Mouse (Mus musculus) urinary bladder, postnatal 36 days (tissue): ENCODE data around the gene Fhod1.
A peak's percentile ranks its signal among the peaks of the same experiment; 100 is the strongest.

ENCODE experiments used
- DNase-seq, 2 experiments: peaks; one replicate each; pipeline ENCODE4 v3.0.0; 2022; ENCODE audit warnings: low spot score in 2 of 2, mixed read lengths in 1 of 2

Gene Fhod1

GRCm38 (mm10) chr8:105318662-105319190, 29.0 kb downstream of the Fhod1 start:
- DNase-seq = no peak

DNA sequence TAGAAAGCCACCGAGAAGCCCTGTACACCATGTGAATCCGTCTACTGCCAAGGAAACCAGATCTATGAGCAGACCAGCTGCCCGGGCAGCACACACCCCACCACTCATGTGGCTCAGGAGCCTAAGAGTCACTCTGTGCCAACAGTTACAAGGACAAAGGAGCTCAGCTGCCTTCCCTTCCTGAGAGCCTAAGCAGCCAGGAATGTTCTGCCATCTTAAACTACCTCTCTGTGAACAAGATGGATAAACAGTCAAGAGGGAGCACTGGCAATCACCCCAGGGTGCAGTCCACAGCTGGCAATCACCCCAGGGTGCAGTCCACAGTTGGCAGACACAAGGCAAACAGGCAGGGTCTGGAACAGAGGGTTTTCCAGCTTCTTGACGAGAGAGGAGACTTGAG, 29.8 kb downstream of the Fhod1 start:
- DNase-seq = no peak

- DNase-seq = no peak
Observed at GRCm38 (mm10) chr8:105315073-105315769, 32.5 kb downstream of the Fhod1 start.

- DNase-seq = no peak
Observed at GRCm38 (mm10) chr8:105313622-105314402, 33.9 kb downstream of the Fhod1 start.

- no peak for DNase-seq
Observed at GRCm38 (mm10) chr8:105312891-105313481, 34.8 kb downstream of the Fhod1 start.

- no peak for DNase-seq
Observed at GRCm38 (mm10) chr8:105311718-105312117, 36.0 kb downstream of the Fhod1 start.

- no peak for DNase-seq
Observed at GRCm38 (mm10) chr8:105310118-105310517, 37.6 kb downstream of the Fhod1 start.

DNA sequence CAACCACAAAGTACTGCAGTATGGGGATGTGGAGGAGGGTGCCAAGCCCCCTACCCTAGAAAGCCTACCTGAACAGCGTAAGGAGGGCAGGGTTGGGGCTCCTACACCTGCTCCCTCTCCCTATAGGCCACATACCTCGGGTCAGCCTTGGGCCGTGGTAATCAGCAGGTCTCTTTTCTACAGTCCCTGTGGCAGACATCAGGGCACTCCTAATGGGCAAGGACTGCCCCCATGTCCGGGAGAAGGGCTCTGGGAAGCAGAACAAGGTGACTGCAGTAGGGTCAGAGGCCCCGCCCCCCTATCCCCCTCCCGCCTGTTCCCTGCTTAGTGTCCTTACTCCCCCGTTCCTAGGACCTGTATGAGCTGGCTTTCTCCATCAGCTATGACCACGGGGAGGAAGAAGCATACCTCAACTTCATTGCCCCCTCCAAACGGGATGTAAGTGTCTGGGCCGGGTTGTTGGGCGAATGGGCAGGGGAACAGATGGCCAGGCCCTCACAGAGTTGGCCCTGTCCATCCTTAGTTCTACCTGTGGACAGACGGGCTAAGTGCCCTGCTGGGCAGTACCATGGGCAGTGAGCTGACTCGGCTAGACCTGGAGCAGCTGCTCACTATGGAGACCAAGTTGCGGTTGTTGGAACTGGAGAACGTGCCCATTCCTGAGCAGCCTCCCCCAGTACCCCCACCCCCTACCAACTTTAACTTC, 38.5 kb downstream of the Fhod1 start:
- no peak for DNase-seq

- DNase-seq = no peak
Observed at GRCm38 (mm10) chr8:105308428-105308827, 39.3 kb downstream of the Fhod1 start.

- no peak for DNase-seq
Observed at GRCm38 (mm10) chr8:105307670-105308069, 40.1 kb downstream of the Fhod1 start.

DNA sequence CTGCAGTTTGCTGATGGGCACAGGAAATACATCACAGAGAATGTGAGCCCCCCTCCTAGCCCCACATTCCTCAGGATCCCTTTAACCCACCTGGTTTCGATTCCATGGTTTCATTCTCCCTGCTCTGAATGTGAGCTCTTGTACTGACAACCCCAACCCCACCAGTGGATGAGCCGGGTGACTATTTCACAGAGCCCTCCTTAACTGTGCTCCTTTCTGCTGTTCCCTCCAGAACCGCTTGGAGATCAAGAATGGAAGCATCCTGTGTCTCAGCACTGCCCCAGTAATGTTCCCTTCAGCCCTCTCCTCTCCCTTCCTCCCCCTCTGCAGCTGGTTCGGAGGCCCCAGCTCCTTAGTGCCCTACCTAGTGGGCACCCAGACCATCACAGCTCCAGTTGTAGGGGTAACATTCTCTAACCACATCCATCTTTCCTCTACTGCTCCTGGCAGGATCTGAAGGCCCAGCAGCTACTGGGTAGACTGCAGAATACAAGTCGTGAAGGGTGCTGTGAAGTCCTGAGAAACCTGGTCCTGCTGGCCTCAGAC, 41.5 kb downstream of the Fhod1 start:
- DNase-seq = no peak

GRCm38 (mm10) chr8:105305211-105306145, 42.3 kb downstream of the Fhod1 start, which contains the start of gene Elmo3:
TSS of gene Elmo3 (plus strand) at chr8:105305601.
- DNase-seq = peak; percentile 80 to 84

DNA sequence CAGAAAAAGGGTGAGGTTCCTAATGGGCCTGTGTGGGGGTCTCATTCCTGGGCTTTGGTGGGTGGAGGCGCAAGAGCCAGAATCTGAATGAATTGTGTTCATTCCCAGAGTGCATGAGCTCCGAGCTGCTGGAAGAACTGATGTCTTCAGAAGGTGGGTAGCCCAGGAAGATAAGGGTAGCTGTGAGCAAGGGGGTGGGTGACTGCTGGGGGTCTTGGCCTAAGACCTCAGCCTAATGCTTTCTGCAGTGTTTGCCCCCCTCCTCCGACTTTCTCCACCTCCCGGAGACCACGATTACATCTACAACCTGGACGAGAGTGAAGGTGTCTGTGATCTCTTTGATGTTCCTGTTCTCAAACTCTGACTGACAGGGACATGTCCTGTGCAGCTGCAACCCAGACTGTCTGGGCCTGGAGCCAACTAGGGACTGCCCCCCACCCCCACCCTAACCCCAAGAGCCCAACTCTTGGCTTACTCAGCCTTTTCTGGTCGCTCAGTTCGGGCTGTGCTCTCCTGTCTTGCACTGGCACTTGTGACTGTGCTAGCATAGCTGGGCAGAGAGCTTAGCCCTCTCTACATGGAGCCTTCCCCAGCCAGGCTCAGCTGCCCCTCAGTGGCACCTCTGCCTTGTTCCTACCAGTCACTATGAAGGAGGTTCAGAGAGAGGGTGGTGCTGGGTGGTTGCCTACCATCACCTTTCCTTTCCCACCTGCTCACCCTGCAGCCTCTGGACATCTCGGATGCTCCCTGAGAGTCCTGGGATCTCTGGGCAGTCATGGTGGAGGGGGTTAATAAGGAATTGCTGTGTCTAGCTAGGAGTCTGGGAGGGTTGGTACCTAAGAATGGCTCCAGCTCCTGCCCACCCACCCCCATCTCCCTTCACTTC, 43.2 kb downstream of the Fhod1 start:
- no peak for DNase-seq

- DNase-seq = no peak
Observed at GRCm38 (mm10) chr8:105303874-105304273, 43.9 kb downstream of the Fhod1 start.

GRCm38 (mm10) chr8:105303396-105303795, 44.4 kb downstream of the Fhod1 start:
- DNase-seq = no peak

- no peak for DNase-seq
Observed at GRCm38 (mm10) chr8:105299962-105300361, 47.8 kb downstream of the Fhod1 start.

DNA sequence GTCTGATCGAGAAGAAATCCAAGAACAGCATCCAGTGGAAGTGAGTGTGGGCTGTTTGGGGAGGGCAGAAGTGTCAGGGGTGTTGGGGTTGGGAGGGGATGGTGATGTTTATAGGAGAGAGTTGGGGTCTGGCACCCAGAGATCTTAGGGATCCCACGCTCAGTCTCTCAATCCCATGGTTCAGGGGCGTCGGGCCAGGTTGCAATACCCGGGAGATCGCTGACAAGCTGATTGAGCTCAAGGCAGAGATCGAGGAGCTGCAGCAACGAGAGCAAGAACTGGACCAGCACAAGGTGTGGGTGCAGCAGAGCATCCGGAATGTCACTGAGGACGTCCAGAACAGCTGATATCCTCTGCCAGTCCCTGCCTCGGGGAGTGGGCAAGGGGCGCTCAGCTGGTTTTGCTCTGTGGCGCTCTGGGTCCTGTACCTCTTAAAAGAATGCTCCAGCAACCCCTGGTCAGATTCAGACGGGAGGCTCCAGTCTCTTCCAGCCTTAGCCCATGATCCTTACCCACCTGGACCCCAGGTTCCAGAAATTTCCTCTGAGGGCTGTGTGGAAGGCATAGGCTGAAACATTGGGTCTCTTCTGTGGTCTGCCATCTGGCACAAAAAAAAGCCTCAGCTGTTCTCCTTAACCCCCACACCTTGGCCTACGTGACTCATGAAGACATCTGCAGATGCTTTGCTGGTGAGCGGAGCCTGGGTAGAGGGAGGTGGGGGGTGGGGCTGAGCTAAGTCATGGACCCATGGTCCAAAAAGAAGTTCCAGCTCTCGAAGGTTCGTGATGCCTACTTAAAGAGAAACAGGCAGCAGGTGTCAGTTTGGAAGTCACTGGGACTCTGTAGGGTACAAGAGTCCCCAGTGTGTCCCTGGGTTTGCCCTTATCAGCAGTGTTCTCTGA, 49.2 kb downstream of the Fhod1 start:
- no peak for DNase-seq

DNA sequence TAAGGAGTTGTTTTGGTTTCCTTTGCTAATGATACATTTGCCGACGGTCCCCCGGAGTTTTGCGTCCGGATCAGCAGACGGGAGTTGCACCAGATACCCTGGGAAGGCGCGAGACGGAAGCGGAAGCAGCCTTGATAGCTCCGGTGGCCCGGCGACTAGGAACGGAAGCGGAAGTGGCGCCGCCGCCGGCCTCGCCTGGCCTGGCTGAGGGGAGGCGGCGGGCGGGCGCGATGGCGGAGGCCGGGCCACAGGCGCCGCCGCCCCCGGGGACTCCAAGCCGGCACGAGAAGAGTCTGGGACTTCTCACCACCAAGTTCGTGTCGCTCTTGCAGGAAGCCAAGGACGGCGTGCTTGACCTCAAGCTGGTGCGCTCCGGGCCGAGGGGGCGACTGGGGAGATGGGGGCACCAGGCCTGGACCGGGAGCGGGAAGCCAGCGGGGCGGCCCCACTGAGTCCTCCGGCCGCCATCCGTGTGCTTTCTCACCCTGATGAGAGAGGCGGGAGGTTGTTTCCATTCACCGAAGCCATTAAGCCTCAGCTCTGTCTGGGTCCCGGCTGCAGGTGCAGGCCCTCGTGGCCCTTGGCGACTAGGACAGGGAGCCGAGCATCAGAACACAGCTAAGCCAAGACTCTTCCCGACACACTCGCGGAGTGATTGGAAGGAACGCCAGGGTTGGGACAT, 50.1 kb downstream of the Fhod1 start, which contains the start of gene E2f4:
Gene E2f4 (plus strand): TSS at position 153 of the 682 bp plus-strand sequence.
- DNase-seq = peak; percentile 83 to 92
